Mouse (Mus musculus): Measurements from ENCODE around the gene C1ql4. TPM values are rescaled to one million over a fixed set of nuclear protein-coding genes. Genes with fewer than 3 reads are reported as not detected.

Gene C1ql4
- polyA plus RNA-seq (2017; shearing (Covaris generic)), result not detected

GRCm38 (mm10) chr15:99087253-99088075, at the start of gene C1ql4:
C1ql4 (minus strand) TSS chr15:99087817.

GRCm38 (mm10) chr15:99125711-99126080, 38.1 kb upstream of the C1ql4 start, which contains the start of gene Spats2:
Spats2 (plus strand) TSS chr15:99125916.

GRCm38 (mm10) chr15:99092870-99093269, 5.3 kb upstream of the C1ql4 start, which contains the start of gene Dnajc22:
Dnajc22 (plus strand) TSS chr15:99093170.

GRCm38 (mm10) chr15:99074019-99074599, 13.5 kb downstream of the C1ql4 start, which contains the start of gene Troap:
Troap (plus strand) TSS chr15:99074575.

GRCm38 (mm10) chr15:99055040-99055439, 32.6 kb downstream of the C1ql4 start, which contains the start of gene Prph:
Prph (plus strand) TSS chr15:99055174.

Other genes with a start within 250 kb of the C1ql4 start
- 24.6 TPM for gene Kmt2d, start 216.6 kb downstream of the C1ql4 start, polyA plus RNA-seq (2017; shearing (Covaris generic))
- 14.2 TPM for gene Rhebl1, start 193.3 kb downstream of the C1ql4 start, polyA plus RNA-seq (2017; shearing (Covaris generic))
- not detected for gene Dhh, start 189.3 kb downstream of the C1ql4 start, polyA plus RNA-seq (2017; shearing (Covaris generic))
- gene Lmbr1l, start 169.6 kb downstream of the C1ql4 start, polyA plus RNA-seq (2017; shearing (Covaris generic)), result 62.0 TPM
- 562 TPM for gene Tuba1b, start 153.3 kb downstream of the C1ql4 start, polyA plus RNA-seq (2017; shearing (Covaris generic))
- gene Gm49450, start 134.3 kb downstream of the C1ql4 start, polyA plus RNA-seq (2017; shearing (Covaris generic)), result not detected
- 219 TPM for gene Tuba1a, start 134.1 kb downstream of the C1ql4 start, polyA plus RNA-seq (2017; shearing (Covaris generic))
- 67.9 TPM for gene Tuba1c, start 57.9 kb downstream of the C1ql4 start, polyA plus RNA-seq (2017; shearing (Covaris generic))
- not detected for gene Prph, start 32.6 kb downstream of the C1ql4 start, polyA plus RNA-seq (2017; shearing (Covaris generic))
- gene Troap, start 13.2 kb downstream of the C1ql4 start, polyA plus RNA-seq (2017; shearing (Covaris generic)), result 1.7 TPM
- gene Dnajc22, start 5.4 kb upstream of the C1ql4 start, polyA plus RNA-seq (2017; shearing (Covaris generic)), result not detected
- gene Spats2, start 38.1 kb upstream of the C1ql4 start, polyA plus RNA-seq (2017; shearing (Covaris generic)), result 0.15 TPM
- gene Kcnh3, start 137.0 kb upstream of the C1ql4 start, polyA plus RNA-seq (2017; shearing (Covaris generic)), result 1.1 TPM
- gene Mcrs1, start 164.1 kb upstream of the C1ql4 start, polyA plus RNA-seq (2017; shearing (Covaris generic)), result 107 TPM
- 12.6 TPM for gene Prpf40b, start 207.3 kb upstream of the C1ql4 start, polyA plus RNA-seq (2017; shearing (Covaris generic))
- gene Fam186b, start 208.1 kb upstream of the C1ql4 start, polyA plus RNA-seq (2017; shearing (Covaris generic)), result 0.17 TPM

Measured in activated CD4-positive, CD25-positive, alpha-beta regulatory T cell, adult 9 weeks (primary cell).